Mouse (Mus musculus) kidney, adult 2 months (tissue): Measurements from ENCODE around the gene Apeh.
A peak's percentile ranks its signal among the peaks of the same experiment; 100 is the strongest.

Experiments
- CTCF ChIP-seq: fragments of 200-500 bp; conservative IDR thresholded peaks from 2 replicates; pipeline ENCODE4 v1.5.1; 2011; ENCODE audit warnings: low read depth, mild to moderate bottlenecking, control low read depth, low read length, moderate library complexity, mixed read lengths; ENCODE audit not compliant: insufficient read depth, insufficient read length
- POLR2A ChIP-seq: fragments of 200-500 bp; IDR thresholded peaks from one replicate; pipeline ENCODE4 v1.6.1; 2011; ENCODE audit warnings: low read depth, low read length, control low read depth

GRCm38 (mm10) chr9:108095518-108095917 is 1.1 kb upstream of the Apeh start:
- TF ChIP-seq CTCF, result peak; percentile 84
- TF ChIP-seq POLR2A, result no peak
